Mouse (Mus musculus) hematopoietic stem cell, adult 5-6 weeks (primary cell): ENCODE measurements around the gene Sucnr1. TPM values are rescaled to one million over a fixed set of nuclear protein-coding genes. Genes with fewer than 3 reads are reported as not detected.
"Not testable (repeated sequence)": the region's sequence is repeated elsewhere in the genome, so short reads cannot be mapped to it uniquely, and the experiment has no call there.

Experiments
- ATAC-seq, 2 experiments: fragments of 125-278 bp in 1 of 2; replicated peaks in 1 of 2; 2 replicates each; pipeline ENCODE4 v1.8.0; 2016 to 2017; ENCODE audit warnings: inconsistent platforms in 2 of 2, mild to moderate bottlenecking in 2 of 2, moderate number of reproducible peaks in 2 of 2, low read depth in 1 of 2, moderate TSS enrichment in 1 of 2; ENCODE audit not compliant: low FRiP score in 2 of 2, poor library complexity in 2 of 2, severe bottlenecking in 2 of 2, insufficient read depth in 1 of 2, low TSS enrichment in 1 of 2
- total RNA-seq: library from RNA; stranded (forward); fragments of 172-1452, 232-1000 nt; gene quantifications from 2 replicates; pipeline ENCODE4 v1.2.3, GENCODE M21; 2017

Sucnr1 gene
- total RNA-seq, 1 experiment from 2014 or later: not detected

DNA sequence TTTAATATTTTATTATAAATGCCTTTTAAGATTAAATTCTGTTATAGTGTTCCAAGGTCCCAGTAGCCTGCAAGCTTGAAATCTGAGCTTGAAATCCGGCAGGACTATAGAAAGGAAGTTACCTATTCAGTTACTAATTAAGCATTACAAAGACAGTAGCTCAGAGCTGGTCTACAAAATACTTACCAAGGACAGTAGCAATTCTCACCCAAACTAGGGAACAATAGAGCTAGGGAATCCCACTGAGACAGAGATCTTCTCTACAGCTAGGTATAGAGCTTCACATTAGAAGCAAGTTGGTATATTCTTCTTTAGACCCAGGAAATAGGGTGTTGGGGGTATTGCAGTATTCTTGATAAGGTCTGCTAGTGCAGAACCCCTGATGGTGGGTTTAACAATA is 24.8 kb downstream of the Sucnr1 start:
- not testable (repeated sequence) for ATAC-seq

DNA sequence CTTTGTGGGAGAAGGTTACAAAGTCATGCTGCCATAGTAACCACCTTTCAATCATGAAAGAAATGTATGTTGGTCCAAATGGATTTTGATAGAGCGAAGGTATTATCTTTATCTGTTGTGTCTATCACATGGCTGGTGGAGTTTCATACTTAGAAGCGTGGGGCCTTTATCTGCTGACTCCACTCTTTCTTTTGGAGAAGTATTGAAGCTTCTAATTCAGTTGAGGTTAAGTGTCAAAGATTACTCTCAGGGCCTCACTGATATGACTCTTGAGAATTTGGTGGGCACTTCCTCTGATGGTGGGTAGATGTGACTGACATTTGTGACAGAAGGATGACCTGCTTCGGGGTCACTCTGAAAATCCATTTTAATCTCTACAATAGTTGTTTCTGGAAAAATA is 26.1 kb downstream of the Sucnr1 start:
- no peak for ATAC-seq

DNA sequence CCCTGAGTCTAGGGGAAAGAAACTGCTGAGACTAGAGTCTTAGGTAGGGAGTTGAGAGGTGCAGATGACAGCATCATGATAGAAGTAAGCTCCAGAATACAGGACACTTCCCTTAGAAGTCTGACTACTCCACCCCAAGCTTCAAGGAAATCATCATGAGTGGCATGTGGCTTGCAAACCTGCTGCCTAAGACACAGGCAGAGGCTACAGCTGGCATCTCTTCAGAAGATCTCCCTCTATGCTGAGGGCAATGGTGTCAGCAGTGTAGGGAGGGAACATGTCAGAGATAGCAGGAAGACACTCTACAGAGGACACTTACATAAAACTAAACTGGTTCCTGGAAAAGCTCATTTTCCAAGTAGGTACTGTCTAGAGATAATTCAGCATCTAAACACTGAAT is 27.1 kb downstream of the Sucnr1 start:
- ATAC-seq: no peak

DNA sequence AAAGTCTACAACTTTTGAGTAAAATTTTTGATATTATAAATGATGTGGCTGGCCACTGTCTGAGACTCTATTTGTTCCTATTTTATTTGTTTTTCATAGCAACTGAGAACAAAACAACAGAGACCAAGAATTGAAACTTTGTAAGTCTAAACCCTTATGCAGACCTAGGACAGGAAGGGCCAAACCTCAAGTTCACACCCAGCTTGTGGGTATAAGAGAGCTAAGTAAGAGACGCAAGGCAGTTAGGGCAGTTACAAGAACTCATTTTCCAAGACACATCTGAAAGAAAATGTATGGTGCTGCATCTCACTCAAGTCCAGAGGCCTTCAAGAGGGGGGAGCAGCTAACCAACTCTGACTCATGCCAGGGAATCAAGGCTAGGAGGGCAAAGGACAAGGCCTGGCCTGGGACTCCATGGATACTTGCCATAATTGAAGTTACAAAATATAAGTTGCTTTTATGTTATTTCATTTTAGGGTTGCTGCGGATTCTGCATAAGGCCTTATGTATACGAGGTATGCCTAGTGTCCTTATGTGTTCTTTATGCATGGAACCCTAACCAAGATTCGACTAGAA is 29.6 kb downstream of the Sucnr1 start:
- peak; percentile 51 to 53; a peak in 3 of 4 replicates for ATAC-seq

GRCm38 (mm10) chr3:60111889-60112646 is 30.4 kb downstream of the Sucnr1 start:
- ATAC-seq: peak; percentile 59 to 62; a peak in 2 of 4 replicates

- ATAC-seq: no peak
Observed at GRCm38 (mm10) chr3:60114571-60114970, 32.9 kb downstream of the Sucnr1 start.

DNA sequence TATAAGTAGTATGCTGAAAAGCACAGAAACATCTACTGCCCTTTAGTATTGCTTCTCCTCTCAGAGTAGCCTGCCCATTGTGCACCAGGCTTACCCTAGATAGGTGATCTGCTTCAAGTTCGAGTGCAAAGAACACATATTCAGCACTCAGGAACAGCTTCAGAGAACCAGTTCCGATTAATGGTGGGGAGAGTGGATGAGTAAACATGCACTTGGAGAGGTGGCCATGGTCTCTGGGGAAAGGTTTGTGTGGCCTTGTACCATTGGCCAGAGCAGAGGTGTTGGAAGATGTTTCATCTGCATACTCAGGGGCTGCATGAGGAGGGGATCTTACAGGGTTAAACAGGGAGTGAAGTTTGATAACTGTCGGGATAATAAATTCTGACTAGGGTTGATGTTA is 39.8 kb downstream of the Sucnr1 start:
- ATAC-seq: no peak

GRCm38 (mm10) chr3:60123859-60124794 is 42.5 kb downstream of the Sucnr1 start:
- ATAC-seq: no peak

DNA sequence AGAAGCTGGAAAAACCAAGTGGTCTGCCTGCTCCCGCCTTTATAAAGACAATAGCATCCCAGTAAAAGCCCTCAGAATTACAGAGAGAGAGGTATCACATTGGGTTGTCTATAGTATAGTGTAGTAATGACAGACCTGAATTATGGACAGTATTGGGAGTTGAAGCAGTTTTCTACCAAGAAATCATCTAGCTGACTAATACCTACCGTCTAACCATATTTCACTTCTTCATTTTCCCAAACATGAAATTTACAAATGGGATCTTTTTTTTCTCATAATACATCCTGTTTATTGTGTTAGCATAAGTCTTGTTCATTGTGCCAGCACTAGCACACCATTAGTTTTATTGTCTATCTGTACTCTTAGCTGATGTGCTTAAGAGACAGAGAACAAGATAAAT is 44.9 kb downstream of the Sucnr1 start:
- no peak for ATAC-seq

GRCm38 (mm10) chr3:60128282-60128681 is 46.6 kb downstream of the Sucnr1 start:
- ATAC-seq: no peak

GRCm38 (mm10) chr3:60135801-60136200 is 54.1 kb downstream of the Sucnr1 start:
- no peak for ATAC-seq

Other genes starting within 250 kb of the Sucnr1 start
- not detected in 2 replicates for gene Gm8298, start 220.8 kb upstream of the Sucnr1 start, total RNA-seq
- not detected in 2 replicates for gene C130079G13Rik, start 156.7 kb upstream of the Sucnr1 start, total RNA-seq
- gene Aadacl2, start 75.1 kb upstream of the Sucnr1 start, total RNA-seq: not detected in 2 replicates
- not detected in 2 replicates for gene Aadac, start 56.2 kb upstream of the Sucnr1 start, total RNA-seq